Mouse (Mus musculus) liver, embryonic 15.5 days (tissue): ENCODE results near the gene Cenps. TPM values are rescaled to one million over a fixed set of nuclear protein-coding genes. Genes with fewer than 3 reads are reported as not detected.

Experiments
- ATAC-seq: fragments of 200-750 bp; cut with Nextera tagmentation; 2 replicates; pipeline ENCODE4 v1.8.0; 2017; ENCODE audit warnings: moderate number of reproducible peaks, mild to moderate bottlenecking, moderate library complexity; ENCODE audit not compliant: insufficient read depth
- H3K27ac ChIP-seq: fragments of 300-500 bp; sonication (generic); replicated peaks from 2 replicates; pipeline ENCODE4 v1.5.1; 2015; ENCODE audit warnings: mild to moderate bottlenecking, inconsistent platforms
- H3K27me3 ChIP-seq: fragments of 300-500 bp; sonication (generic); 2 replicates; pipeline ENCODE4 v1.6.1; 2015; ENCODE audit warnings: mild to moderate bottlenecking, inconsistent platforms
- H3K36me3 ChIP-seq: fragments of 300-500 bp; sonication (generic); replicated peaks from 2 replicates; pipeline ENCODE4 v1.6.1; 2015; ENCODE audit warnings: moderate library complexity, mild to moderate bottlenecking, inconsistent platforms
- H3K4me1 ChIP-seq: fragments of 300-500 bp; sonication (generic); replicated peaks from 2 replicates; pipeline ENCODE4 v1.6.1; 2015; ENCODE audit warnings: inconsistent platforms
- H3K4me2 ChIP-seq: fragments of 300-500 bp; sonication (generic); 2 replicates; pipeline ENCODE4 v1.6.1; 2015; ENCODE audit warnings: moderate library complexity, mild to moderate bottlenecking, inconsistent platforms
- H3K4me3 ChIP-seq: fragments of 300-500 bp; sonication (generic); replicated peaks from 2 replicates; pipeline ENCODE4 v1.5.1; 2015; ENCODE audit warnings: mild to moderate bottlenecking, inconsistent platforms
- H3K9ac ChIP-seq: fragments of 300-500 bp; sonication (generic); 2 replicates; pipeline ENCODE4 v1.6.1; 2015; ENCODE audit warnings: moderate library complexity, mild to moderate bottlenecking, inconsistent platforms
- H3K9me3 ChIP-seq: fragments of 300-500 bp; sonication (generic); replicated peaks from 2 replicates; pipeline ENCODE4 v1.6.1; 2016; ENCODE audit warnings: inconsistent platforms
- whole genome bisulfite sequencing: fragments of 180-500 bp; shearing (Covaris S2); methylation state at CpG from one replicate; pipeline ENCODE4 v1.1.7; 2015; ENCODE audit warnings: mixed read lengths; ENCODE audit not compliant: insufficient replicate concordance; 5-methylcytosine and 5-hydroxymethylcytosine counted together
- polyA plus RNA-seq: library from polyadenylated mRNA; unstranded; fragments of >200 nt; fragmentation: Nextera tagmentation; extraction: Ambion mirVana; gene quantifications from 2 replicates; pipeline ENCODE4 v1.2.1, GENCODE M21; 2015

Gene Cenps
- polyA plus RNA-seq, 1 experiment from 2014 or later = 12.4 TPM

GRCm38 (mm10) chr4:149157415-149157973 is 20.1 kb upstream of the Cenps start:
- H3K36me3 ChIP-seq = peaks cover 98% of the 10 kb centered on the region
- peaks cover 10% of the 10 kb centered on the region; the same call in 1 of the 2 replicates for H3K4me1 ChIP-seq
- no peak overlapping the region for H3K4me3 ChIP-seq
- no peaks in the 10 kb centered on the region for H3K27me3 ChIP-seq
- no peaks in the 10 kb centered on the region for H3K9me3 ChIP-seq
- ATAC-seq = no peak
- H3K27ac ChIP-seq = no peak overlapping the region
- H3K9ac ChIP-seq = no peak overlapping the region
- no peak overlapping the region for H3K4me2 ChIP-seq
- 75% methylated on average over 8 of the region's 8 CpGs for WGBS

- no peak overlapping the region for H3K4me2 ChIP-seq
- no peak overlapping the region for H3K4me3 ChIP-seq
- WGBS = 68% methylated on average over 6 of the region's 6 CpGs
- peaks cover 99% of the 10 kb centered on the region for H3K36me3 ChIP-seq
- H3K9ac ChIP-seq = no peak overlapping the region
- peak; percentile 42 for ATAC-seq
- H3K27me3 ChIP-seq = no peaks in the 10 kb centered on the region
- no peaks in the 10 kb centered on the region for H3K9me3 ChIP-seq
- H3K27ac ChIP-seq = no peak overlapping the region
- peaks cover 6% of the 10 kb centered on the region; the same call in 1 of the 2 replicates for H3K4me1 ChIP-seq
Measured at GRCm38 (mm10) chr4:149155711-149156110, 18.3 kb upstream of the Cenps start.

- H3K27ac ChIP-seq = no peak overlapping the region
- H3K4me2 ChIP-seq = no peak overlapping the region
- peaks cover 99% of the 10 kb centered on the region for H3K36me3 ChIP-seq
- no peaks in the 10 kb centered on the region for H3K27me3 ChIP-seq
- H3K9me3 ChIP-seq = no peaks in the 10 kb centered on the region
- H3K9ac ChIP-seq = no peak overlapping the region
- ATAC-seq = no peak
- H3K4me1 ChIP-seq = peaks cover 13% of the 10 kb centered on the region
- 93% methylated on average over 7 of the region's 7 CpGs for WGBS
- H3K4me3 ChIP-seq = no peak overlapping the region
Measured at GRCm38 (mm10) chr4:149154859-149155258, 17.4 kb upstream of the Cenps start.

- no peaks in the 10 kb centered on the region for H3K9me3 ChIP-seq
- H3K27ac ChIP-seq = 0 out of 2 replicates have a peak overlapping the region, but pooled peaks have one; percentile 67
- 79% methylated on average over 11 of the region's 11 CpGs for WGBS
- ATAC-seq = no peak
- no peak overlapping the region for H3K4me2 ChIP-seq
- H3K4me1 ChIP-seq = peaks cover 37% of the 10 kb centered on the region
- H3K36me3 ChIP-seq = peaks cover 59% of the 10 kb centered on the region
- no peak overlapping the region for H3K4me3 ChIP-seq
- H3K9ac ChIP-seq = no peak overlapping the region
- no peaks in the 10 kb centered on the region for H3K27me3 ChIP-seq
Measured at GRCm38 (mm10) chr4:149150721-149151120, 13.3 kb upstream of the Cenps start.

GRCm38 (mm10) chr4:149150256-149150655 is 12.8 kb upstream of the Cenps start:
- WGBS = 70% methylated on average over 11 of the region's 11 CpGs
- H3K4me2 ChIP-seq = no peak overlapping the region
- peak overlapping the region; percentile 67; the same call in 1 of the 2 replicates for H3K27ac ChIP-seq
- H3K4me3 ChIP-seq = no peak overlapping the region
- peaks cover 54% of the 10 kb centered on the region for H3K36me3 ChIP-seq
- no peak overlapping the region for H3K9ac ChIP-seq
- H3K9me3 ChIP-seq = no peaks in the 10 kb centered on the region
- peak; percentile 53 for ATAC-seq
- peaks cover 37% of the 10 kb centered on the region for H3K4me1 ChIP-seq
- no peaks in the 10 kb centered on the region for H3K27me3 ChIP-seq

- Histone ChIP-seq H3K27me3 (no peaks in the 10 kb centered on the region), H3K9ac (no peak overlapping the region), H3K4me3 (no peak overlapping the region), H3K4me2 (no peak overlapping the region), H3K4me1 (peaks cover 33% of the 10 kb centered on the region), H3K9me3 (no peaks in the 10 kb centered on the region), H3K27ac (peak overlapping the region; percentile 67), H3K36me3 (peaks cover 48% of the 10 kb centered on the region)
- peak; percentile 68 for ATAC-seq
- WGBS = 62% methylated on average over 7 of the region's 7 CpGs
Measured at GRCm38 (mm10) chr4:149149611-149150010, 12.2 kb upstream of the Cenps start.

- no peak for ATAC-seq
- Histone ChIP-seq H3K27me3 (no peaks in the 10 kb centered on the region), H3K4me1 (peaks cover 33% of the 10 kb centered on the region), H3K4me2 (no peak overlapping the region), H3K9me3 (no peaks in the 10 kb centered on the region), H3K36me3 (peaks cover 43% of the 10 kb centered on the region), H3K4me3 (no peak overlapping the region), H3K9ac (no peak overlapping the region), H3K27ac (peak overlapping the region; percentile 67)
- WGBS = 60% methylated on average over 9 of the region's 9 CpGs
Measured at GRCm38 (mm10) chr4:149149196-149149595, 11.8 kb upstream of the Cenps start.

- 58% methylated on average over 4 of the region's 4 CpGs for WGBS
- H3K36me3 ChIP-seq = peaks cover 32% of the 10 kb centered on the region
Measured at GRCm38 (mm10) chr4:149148084-149148483, 10.7 kb upstream of the Cenps start.

GRCm38 (mm10) chr4:149147528-149147927 is 10.1 kb upstream of the Cenps start:
- Histone ChIP-seq H3K36me3 (peaks cover 27% of the 10 kb centered on the region), H3K4me1 (peaks cover 33% of the 10 kb centered on the region), H3K27ac (no peak overlapping the region), H3K4me3 (no peak overlapping the region), H3K4me2 (no peak overlapping the region), H3K27me3 (peaks cover 4% of the 10 kb centered on the region; the same call in 1 of the 2 replicates), H3K9me3 (no peaks in the 10 kb centered on the region), H3K9ac (no peak overlapping the region)
- no peak for ATAC-seq
- WGBS = 52% methylated on average over 7 of the region's 7 CpGs

More at GRCm38 (mm10) chr4:149148084-149148483, 10.7 kb upstream of the Cenps start:
- Histone ChIP-seq H3K4me3 (no peak overlapping the region), H3K4me1 (peaks cover 33% of the 10 kb centered on the region), H3K27me3 (no peaks in the 10 kb centered on the region), H3K4me2 (no peak overlapping the region), H3K9ac (no peak overlapping the region), H3K27ac (0 out of 2 replicates have a peak overlapping the region, but pooled peaks have one; percentile 9), H3K9me3 (no peaks in the 10 kb centered on the region)
- ATAC-seq = no peak

- peaks cover 4% of the 10 kb centered on the region; the same call in 1 of the 2 replicates for H3K27me3 ChIP-seq
- ATAC-seq = no peak
- H3K36me3 ChIP-seq = peaks cover 4% of the 10 kb centered on the region
- WGBS = 75% methylated on average over 4 of the region's 4 CpGs
- no peak overlapping the region for H3K27ac ChIP-seq
- no peaks in the 10 kb centered on the region for H3K9me3 ChIP-seq
- H3K4me2 ChIP-seq = no peak overlapping the region
- H3K4me1 ChIP-seq = peaks cover 29% of the 10 kb centered on the region
- no peak overlapping the region for H3K9ac ChIP-seq
- H3K4me3 ChIP-seq = no peak overlapping the region
Measured at GRCm38 (mm10) chr4:149145151-149145550, 7.7 kb upstream of the Cenps start.

- Histone ChIP-seq H3K27ac (no peak overlapping the region), H3K27me3 (peaks cover 4% of the 10 kb centered on the region; the same call in 1 of the 2 replicates), H3K9me3 (no peaks in the 10 kb centered on the region), H3K9ac (no peak overlapping the region), H3K4me3 (no peak overlapping the region), H3K36me3 (no peaks in the 10 kb centered on the region), H3K4me1 (peaks cover 25% of the 10 kb centered on the region), H3K4me2 (no peak overlapping the region)
- no peak for ATAC-seq
- 6% methylated on average over 3 of the region's 3 CpGs for WGBS
Measured at GRCm38 (mm10) chr4:149144459-149144858, 7.0 kb upstream of the Cenps start.

GRCm38 (mm10) chr4:149143594-149143993 is 6.2 kb upstream of the Cenps start:
- Histone ChIP-seq H3K9ac (no peak overlapping the region), H3K36me3 (no peaks in the 10 kb centered on the region), H3K9me3 (no peaks in the 10 kb centered on the region), H3K27me3 (peaks cover 4% of the 10 kb centered on the region; the same call in 1 of the 2 replicates), H3K4me3 (no peak overlapping the region), H3K4me1 (peaks cover 20% of the 10 kb centered on the region), H3K4me2 (no peak overlapping the region), H3K27ac (no peak overlapping the region)
- WGBS = 14% methylated on average over 4 of the region's 4 CpGs
- no peak for ATAC-seq
